Mouse (Mus musculus) megakaryocyte-erythroid progenitor cell, adult 5-6 weeks (primary cell): Measurements from ENCODE around the gene Zcchc14. TPM values are rescaled to one million over a fixed set of nuclear protein-coding genes. Genes with fewer than 3 reads are reported as not detected.
"Not testable (repeated sequence)": the region's sequence is repeated elsewhere in the genome, so short reads cannot be mapped to it uniquely, and the experiment has no call there.

ENCODE experiments used
- ATAC-seq: replicated peaks from 2 replicates; pipeline ENCODE4 v1.8.0; 2016; ENCODE audit warnings: mild to moderate bottlenecking, inconsistent platforms; ENCODE audit not compliant: severe bottlenecking, poor library complexity, low FRiP score, low TSS enrichment
- total RNA-seq, 2 experiments: library from RNA; stranded (forward) in 1 of 2; stranded (reverse) in 1 of 2; fragments of 200-1000, 215-1000 nt in 1 of 2; fragments of >200 nt in 1 of 2; fragmentation: Nextera tagmentation in 1 of 2; gene quantifications; 2 replicates each; pipeline ENCODE4 v1.2.3; 2014 to 2017

The Zcchc14 gene
- total RNA-seq, 2 experiments from 2014 or later = not detected

- no peak for ATAC-seq
These were observed 16.5 kb downstream of the Zcchc14 start for GRCm38 (mm10) chr8:121636180-121636579.

GRCm38 (mm10) chr8:121635534-121635933 is 17.2 kb downstream of the Zcchc14 start:
- ATAC-seq = no peak

- ATAC-seq = no peak
These were observed 20.3 kb downstream of the Zcchc14 start for GRCm38 (mm10) chr8:121632401-121632800.

GRCm38 (mm10) chr8:121631645-121632071 is 21.0 kb downstream of the Zcchc14 start:
- no peak for ATAC-seq

DNA sequence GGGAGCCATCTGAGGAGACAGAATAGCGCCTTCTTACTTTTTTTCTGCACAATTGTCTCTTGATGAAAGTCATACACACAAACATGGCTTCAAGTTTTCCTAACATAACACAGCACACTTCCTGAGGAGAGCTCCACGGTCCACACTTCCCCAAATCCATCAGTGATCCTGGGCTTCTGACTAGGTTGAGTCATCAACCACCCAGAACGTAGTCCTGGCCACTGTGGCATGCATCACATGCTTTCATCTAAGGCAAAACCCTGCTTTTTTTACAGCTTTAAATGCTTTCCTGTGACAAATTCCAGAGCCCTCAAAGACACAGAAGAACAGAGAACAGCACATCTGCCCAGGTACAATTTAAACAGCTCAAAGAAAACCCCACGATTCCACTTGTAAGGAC is 24.0 kb downstream of the Zcchc14 start:
- no peak for ATAC-seq

GRCm38 (mm10) chr8:121623043-121623442 is 29.7 kb downstream of the Zcchc14 start:
- no peak for ATAC-seq

DNA sequence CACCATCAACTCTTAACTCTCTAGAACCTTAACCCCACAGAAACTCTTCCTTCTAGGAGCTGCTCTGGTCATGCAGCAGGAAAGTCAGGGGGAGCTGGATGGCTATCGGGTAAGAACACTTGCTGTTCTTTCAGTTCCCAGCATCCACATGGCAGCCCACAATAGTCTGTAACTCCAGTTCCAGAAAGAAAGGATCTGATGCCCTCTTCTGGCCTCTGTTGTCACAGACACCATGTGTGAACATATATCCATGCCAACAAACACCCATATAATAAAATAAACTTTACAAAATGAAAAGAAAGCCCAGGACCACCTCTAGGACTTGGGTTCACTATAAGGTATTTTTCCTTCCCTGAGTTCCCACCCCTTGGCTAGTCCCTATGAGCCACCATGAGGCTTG is 30.8 kb downstream of the Zcchc14 start:
- no peak for ATAC-seq

GRCm38 (mm10) chr8:121620801-121621516 is 31.7 kb downstream of the Zcchc14 start:
- ATAC-seq = no peak

DNA sequence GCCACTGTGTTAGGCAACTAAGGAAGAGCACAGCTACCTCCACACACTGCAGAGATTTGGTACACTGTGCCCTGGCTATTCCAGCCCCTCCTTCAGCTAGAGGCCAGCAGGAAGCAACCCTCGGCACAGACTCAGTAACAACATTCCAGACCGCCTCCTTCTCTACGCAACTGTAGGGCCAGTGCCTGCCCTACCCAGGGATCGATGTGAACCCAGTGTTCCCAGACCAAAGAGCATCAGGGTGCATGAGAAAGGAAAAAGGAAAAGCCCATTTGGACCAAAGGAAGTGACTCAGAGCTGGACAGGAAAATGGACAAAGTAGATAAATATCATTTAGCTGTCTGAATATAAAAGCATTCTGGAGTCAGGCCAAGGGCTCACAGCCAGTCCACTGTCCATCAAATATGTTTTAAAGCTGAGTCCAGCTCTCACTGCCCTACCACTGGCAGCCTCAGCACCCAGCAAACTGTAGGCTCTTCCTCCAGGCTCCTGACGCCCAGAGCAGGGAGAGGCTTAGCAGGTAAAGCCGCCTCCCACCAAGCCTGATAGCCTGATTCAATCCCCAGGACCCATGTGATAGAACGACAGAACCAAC is 33.2 kb downstream of the Zcchc14 start:
- no peak for ATAC-seq

- no peak for ATAC-seq
These were observed 39.3 kb downstream of the Zcchc14 start for GRCm38 (mm10) chr8:121613419-121613818.

- no peak for ATAC-seq
These were observed 42.8 kb downstream of the Zcchc14 start for GRCm38 (mm10) chr8:121609916-121610315.

DNA sequence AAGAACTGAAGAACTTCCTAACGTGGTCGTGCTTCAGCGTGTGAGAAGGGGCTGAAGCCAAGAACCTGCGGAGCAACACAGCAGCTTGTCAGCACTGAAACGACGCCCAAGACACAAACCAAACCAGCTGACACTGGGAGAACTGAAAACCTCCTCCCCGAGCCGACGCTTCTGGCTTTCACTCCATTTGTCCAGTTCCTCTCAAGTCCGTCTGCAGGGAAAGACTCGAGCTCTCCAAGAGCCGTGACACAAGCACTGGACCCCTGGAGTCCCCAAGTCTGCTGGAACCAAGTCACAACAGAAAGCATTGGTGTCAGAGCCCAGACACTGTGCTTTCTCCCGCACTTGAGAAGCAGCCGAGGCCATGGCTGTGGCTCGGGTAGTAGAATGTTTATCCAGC is 43.5 kb downstream of the Zcchc14 start:
- no peak for ATAC-seq

DNA sequence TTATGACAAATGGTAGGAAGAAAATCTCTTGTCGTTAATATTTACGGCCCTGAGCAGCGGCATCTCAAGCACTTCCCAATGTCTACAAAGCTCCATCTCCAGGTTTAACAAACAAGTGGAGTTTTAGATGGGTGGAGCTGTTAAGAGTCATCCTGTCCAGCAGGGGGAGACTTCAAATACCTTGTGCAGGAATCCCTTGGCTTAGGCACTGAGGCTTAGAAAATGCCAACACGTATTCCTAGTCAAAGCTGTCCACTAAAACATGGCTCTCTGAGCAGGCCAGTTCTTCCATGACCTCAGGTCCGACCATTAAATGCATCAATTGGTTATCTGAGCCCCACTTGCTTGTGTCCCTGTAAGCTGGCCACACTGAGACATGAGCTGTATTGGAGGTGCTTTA is 45.0 kb downstream of the Zcchc14 start:
- ATAC-seq = no peak

- no peak for ATAC-seq
These were observed 48.9 kb downstream of the Zcchc14 start for GRCm38 (mm10) chr8:121603801-121604200.

- peak; percentile 83 for ATAC-seq
These were observed 49.8 kb downstream of the Zcchc14 start for GRCm38 (mm10) chr8:121602860-121603259.

GRCm38 (mm10) chr8:121602411-121602810 is 50.3 kb downstream of the Zcchc14 start:
- ATAC-seq = no peak

- no peak for ATAC-seq
These were observed 52.9 kb downstream of the Zcchc14 start for GRCm38 (mm10) chr8:121599842-121600241.

GRCm38 (mm10) chr8:121598892-121599291 is 53.8 kb downstream of the Zcchc14 start:
- ATAC-seq = peak; percentile 80

GRCm38 (mm10) chr8:121598190-121598589 is 54.5 kb downstream of the Zcchc14 start:
- no peak for ATAC-seq

- not testable (repeated sequence) for ATAC-seq
These were observed 55.2 kb downstream of the Zcchc14 start for GRCm38 (mm10) chr8:121597492-121597891.

DNA sequence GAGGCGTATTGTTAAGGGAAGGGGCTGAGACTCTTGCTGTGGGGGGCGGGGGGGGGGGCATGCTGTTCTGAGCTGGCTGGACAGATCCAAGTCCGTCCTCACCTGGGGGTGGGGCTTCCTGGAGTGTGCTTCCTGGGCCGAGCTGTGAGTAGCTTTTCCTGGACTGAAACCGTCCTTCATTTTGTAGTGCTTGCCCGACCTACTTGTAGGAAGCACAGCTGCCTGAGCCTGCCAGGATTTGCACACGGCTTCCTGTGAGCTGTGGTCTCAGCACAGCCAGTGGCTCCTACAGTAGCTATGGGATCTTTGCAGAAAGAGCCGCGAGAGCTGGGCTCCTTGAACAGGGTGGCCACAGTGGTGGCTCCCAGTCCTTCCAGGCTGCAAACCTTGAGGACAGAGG is 58.7 kb downstream of the Zcchc14 start:
- no peak for ATAC-seq
